Mouse (Mus musculus) heart, postnatal 0 days (tissue): ENCODE results near the gene Lpin1. TPM values are rescaled to one million over a fixed set of nuclear protein-coding genes. Genes with fewer than 3 reads are reported as not detected.

Source experiments
- ATAC-seq: fragments of 200-750 bp; cut with Nextera tagmentation; 2 replicates; pipeline ENCODE4 v1.8.0; 2017; ENCODE audit warnings: low read depth, moderate number of reproducible peaks, moderate library complexity; ENCODE audit not compliant: insufficient read depth
- DNase-seq: peaks from one replicate; pipeline ENCODE4 v3.0.0-alpha.2; 2016; ENCODE audit warnings: low spot score
- H3K27ac ChIP-seq: fragments of 300-500 bp; sonication (generic); 2 replicates; pipeline ENCODE4 v1.5.1; 2014; ENCODE audit warnings: low read depth, mild to moderate bottlenecking
- H3K27me3 ChIP-seq: fragments of 300-500 bp; sonication (generic); 2 replicates; pipeline ENCODE4 v1.6.1; 2014; ENCODE audit warnings: low read length, mixed read lengths; ENCODE audit not compliant: control insufficient read depth, insufficient read depth
- H3K36me3 ChIP-seq: fragments of 300-500 bp; sonication (generic); replicated peaks from 2 replicates; pipeline ENCODE4 v1.6.1; 2014; ENCODE audit warnings: low read length, mixed read lengths; ENCODE audit not compliant: control insufficient read depth, insufficient read depth
- H3K4me1 ChIP-seq: fragments of 300-500 bp; sonication (generic); 2 replicates; pipeline ENCODE4 v1.6.1; 2014; ENCODE audit warnings: antibody characterized with exemption; ENCODE audit not compliant: control insufficient read depth, insufficient read depth
- H3K4me2 ChIP-seq: fragments of 300-500 bp; sonication (generic); 2 replicates; pipeline ENCODE4 v1.6.1; 2014; ENCODE audit warnings: low read depth, mild to moderate bottlenecking, low read length, moderate library complexity
- H3K4me3 ChIP-seq: fragments of 300-500 bp; sonication (generic); 2 replicates; pipeline ENCODE4 v1.5.1; 2014; ENCODE audit warnings: low read depth, low read length
- H3K9ac ChIP-seq: fragments of 300-500 bp; sonication (generic); replicated peaks from 2 replicates; pipeline ENCODE4 v1.6.1; 2014; ENCODE audit warnings: low read depth, low read length, mixed read lengths
- H3K9me3 ChIP-seq: fragments of 300-500 bp; sonication (generic); replicated peaks from 2 replicates; pipeline ENCODE4 v1.6.1; 2016; ENCODE audit warnings: low read length; ENCODE audit not compliant: control insufficient read depth
- CTCF ChIP-seq: IDR thresholded peaks from 2 replicates; pipeline ENCODE4 v1.5.1; 2016; ENCODE audit warnings: antibody characterized with exemption, control low read depth, low read depth
- EP300 ChIP-seq: IDR thresholded peaks from 2 replicates; pipeline ENCODE4 v1.6.1; 2016; ENCODE audit warnings: antibody characterized with exemption, low read depth
- WGBS: fragments of 180-500 bp; shearing (Covaris S2); extraction: QIAGEN DNeasy Blood & Tissue Kit; methylation state at CpG from one replicate; pipeline ENCODE4 v1.1.7; 2014; 5-methylcytosine and 5-hydroxymethylcytosine counted together
- polyA plus RNA-seq: library from polyadenylated mRNA; unstranded; fragments of >200 nt; fragmentation: Nextera tagmentation; extraction: Ambion mirVana; gene quantifications from 2 replicates; pipeline ENCODE4 v1.2.1, GENCODE M21; 2015
- total RNA-seq: library from RNA; depleted of rRNA; stranded (reverse); fragments of >200 nt; gene quantifications from 2 replicates; pipeline ENCODE4 v1.2.3, GENCODE M21; 2014; ENCODE audit warnings: low replicate concordance

Lpin1 gene
- total and polyA plus RNA-seq, 2 experiments from 2014 or later, result 11.1 to 24.8 TPM

DNA sequence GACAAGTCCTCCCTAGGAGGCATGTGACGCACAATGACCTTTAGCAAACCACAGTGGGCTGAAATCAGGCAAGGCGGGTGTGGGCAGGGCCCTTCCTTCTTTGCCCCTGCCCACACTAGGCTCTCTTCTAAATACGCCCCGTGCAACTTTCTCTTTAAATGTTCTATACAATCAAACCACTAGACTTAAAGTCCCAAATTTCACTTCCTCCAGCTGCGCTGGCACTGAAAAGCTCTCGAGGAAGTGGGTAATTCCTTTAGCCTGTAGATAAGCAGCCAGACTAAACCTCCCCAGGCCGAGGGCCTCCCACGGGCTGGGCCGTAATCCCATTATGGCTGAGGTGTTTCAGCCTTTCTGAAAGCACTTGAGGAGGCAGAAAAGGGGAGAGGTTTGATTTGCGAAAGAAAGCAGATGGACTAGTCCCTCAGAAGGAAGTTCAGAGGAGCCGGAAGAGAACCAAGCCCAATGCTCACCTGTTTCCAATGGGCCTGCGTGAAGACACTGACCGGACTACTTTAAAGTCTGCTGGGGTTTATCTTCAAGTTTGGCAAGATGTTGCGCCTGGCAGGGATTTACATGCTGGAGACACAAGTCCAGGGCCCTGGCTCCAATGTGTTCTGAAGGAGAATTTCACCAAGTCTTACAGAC lies 26.6 kb downstream of the Lpin1 start:
- peaks cover 9% of the 10 kb centered on the region for H3K36me3 ChIP-seq
- 0 out of 2 replicates have a peak overlapping the region, but pooled peaks have one; percentile 8 for H3K4me2 ChIP-seq
- no peak overlapping the region; the same call in 1 of the 2 replicates for H3K27ac ChIP-seq

GRCm38 (mm10) chr12:16583313-16583712 lies 27.5 kb downstream of the Lpin1 start:
- H3K4me2 ChIP-seq, result no peak overlapping the region
- no peaks in the 10 kb centered on the region for H3K9me3 ChIP-seq
- no peak overlapping the region for H3K9ac ChIP-seq
- no peak for TF ChIP-seq EP300
- TF ChIP-seq CTCF, result no peak
- ATAC-seq, result no peak
- H3K27ac ChIP-seq, result no peak overlapping the region
- peaks cover 18% of the 10 kb centered on the region for H3K36me3 ChIP-seq
- no peak overlapping the region for H3K4me3 ChIP-seq
- DNase-seq, result no peak
- H3K4me1 ChIP-seq, result peaks cover 41% of the 10 kb centered on the region
- H3K27me3 ChIP-seq, result no peaks in the 10 kb centered on the region
- WGBS, result 90% methylated on average over 3 of the region's 3 CpGs

More for the DNA sequence above, 26.6 kb downstream of the Lpin1 start:
- Histone ChIP-seq H3K9ac (no peak overlapping the region), H3K27me3 (no peaks in the 10 kb centered on the region), H3K4me3 (no peak overlapping the region), H3K9me3 (no peaks in the 10 kb centered on the region), H3K4me1 (peaks cover 49% of the 10 kb centered on the region)
- TF ChIP-seq EP300, result no peak
- TF ChIP-seq CTCF, result no peak
- DNase-seq (no peak), ATAC-seq (no peak)
- WGBS, result 39% methylated on average over 14 of the region's 14 CpGs

DNA sequence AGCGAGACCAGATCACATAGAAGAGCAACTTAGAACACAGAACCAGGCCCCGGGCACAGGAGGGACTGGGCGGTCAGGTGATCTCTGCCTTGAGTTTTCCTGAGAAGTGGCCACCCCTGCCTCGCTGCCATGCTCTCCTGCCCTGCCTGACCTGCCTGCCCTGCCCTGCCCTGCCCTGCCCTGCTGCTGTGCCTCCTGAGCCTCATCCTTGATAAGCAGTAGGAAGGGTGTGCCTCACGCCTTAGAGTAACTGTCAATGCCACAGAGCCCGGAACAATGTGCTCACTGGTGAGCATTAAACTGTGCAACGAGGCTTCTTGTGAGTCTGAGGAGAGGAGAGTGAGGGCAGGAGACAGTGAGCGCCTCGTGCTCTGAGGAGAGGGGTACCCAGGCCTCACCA lies 30.5 kb downstream of the Lpin1 start:
- no peak overlapping the region for H3K9ac ChIP-seq
- H3K9me3 ChIP-seq, result no peaks in the 10 kb centered on the region
- no peak overlapping the region for H3K27ac ChIP-seq
- WGBS, result 74% methylated on average over 9 of the region's 9 CpGs
- peaks cover 24% of the 10 kb centered on the region for H3K4me1 ChIP-seq
- H3K27me3 ChIP-seq, result no peaks in the 10 kb centered on the region
- H3K4me3 ChIP-seq, result no peak overlapping the region
- DNase-seq (no peak), ATAC-seq (no peak)
- TF ChIP-seq EP300 (no peak), CTCF (no peak)
- peaks cover 42% of the 10 kb centered on the region for H3K36me3 ChIP-seq
- no peak overlapping the region for H3K4me2 ChIP-seq

DNA sequence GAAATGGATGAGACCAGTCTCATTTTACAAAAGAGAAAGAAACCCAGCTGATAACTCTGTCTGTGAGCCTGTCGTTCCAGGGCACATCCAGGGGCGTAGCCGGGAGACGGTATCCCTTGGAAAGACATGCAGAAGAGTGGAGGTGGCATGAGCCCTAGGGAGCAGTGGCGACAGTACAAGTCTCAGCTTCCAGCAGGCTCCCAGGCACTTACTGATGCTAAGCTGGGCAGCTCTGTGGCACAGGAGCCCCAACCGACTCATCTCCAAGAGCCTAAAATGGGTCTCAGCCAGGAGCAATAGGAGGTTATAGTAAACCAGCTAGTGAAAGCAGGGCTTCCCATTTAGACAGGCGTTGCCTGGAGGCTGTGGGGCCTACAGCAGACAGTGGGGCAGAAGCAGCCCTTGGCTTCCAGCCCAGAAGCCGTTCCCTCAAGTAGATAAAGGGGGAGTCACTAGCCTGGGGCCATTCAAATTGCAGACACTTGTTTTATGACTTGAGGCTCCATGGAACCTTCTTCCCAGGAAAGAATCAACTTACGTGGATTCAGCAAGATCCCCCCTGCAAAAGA lies 33.0 kb downstream of the Lpin1 start:
- H3K27me3 ChIP-seq, result no peaks in the 10 kb centered on the region
- peak; percentile 56; the same call in 1 of the 2 replicates for ATAC-seq
- DNase-seq, result no peak
- H3K36me3 ChIP-seq, result peaks cover 58% of the 10 kb centered on the region
- peaks cover 6% of the 10 kb centered on the region; the same call in 1 of the 2 replicates for H3K4me1 ChIP-seq
- TF ChIP-seq CTCF (no peak), EP300 (no peak)
- H3K4me2 ChIP-seq, result no peak overlapping the region
- H3K27ac ChIP-seq, result no peak overlapping the region
- no peak overlapping the region for H3K4me3 ChIP-seq
- 0 out of 2 replicates have a peak overlapping the region, but pooled peaks have one; percentile 26 for H3K9ac ChIP-seq
- 41% methylated on average over 9 of the region's 9 CpGs for WGBS
- no peaks in the 10 kb centered on the region for H3K9me3 ChIP-seq

GRCm38 (mm10) chr12:16571278-16571677 lies 39.5 kb downstream of the Lpin1 start:
- Histone ChIP-seq H3K36me3 (peaks cover 52% of the 10 kb centered on the region), H3K9ac (no peak overlapping the region), H3K27me3 (no peaks in the 10 kb centered on the region), H3K4me3 (no peak overlapping the region), H3K4me2 (no peak overlapping the region), H3K27ac (no peak overlapping the region), H3K4me1 (peaks cover 9% of the 10 kb centered on the region), H3K9me3 (no peaks in the 10 kb centered on the region)
- 75% methylated on average over 10 of the region's 10 CpGs for WGBS
- DNase-seq, result no peak
- ATAC-seq, result no peak
- TF ChIP-seq EP300 (no peak), CTCF (no peak)
